Mouse (Mus musculus): ENCODE measurements at regions not wholly inside any gene's neighbourhood (a gene's known extent, or its start where the extent isn't known, plus 50 kb on each side); places are given as distances from the start of the nearest gene placed in this dataset.
"Not testable (repeated sequence)": the region's sequence is repeated elsewhere in the genome, so short reads cannot be mapped to it uniquely, and the experiment has no call there.

DNA sequence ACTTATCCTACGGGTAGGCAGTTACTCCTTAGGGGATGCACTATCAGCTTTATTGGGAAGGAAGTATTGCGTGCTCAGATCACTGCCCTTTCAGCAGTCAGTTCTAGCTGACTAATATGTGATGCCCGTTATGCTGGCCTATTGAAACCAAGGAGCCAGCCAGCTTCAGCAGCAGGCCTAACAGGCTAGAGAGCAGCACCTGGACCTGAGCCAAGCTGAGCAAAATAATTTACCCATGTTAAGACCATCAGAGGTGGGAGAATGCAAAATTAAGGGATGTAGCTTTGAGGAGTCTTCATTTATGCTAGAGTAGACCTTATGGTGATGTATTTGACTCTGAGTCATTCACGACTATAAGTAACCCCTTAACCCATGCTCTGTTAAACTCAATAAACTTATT, 456.7 kb downstream of the Rfpl4b start:
- no peaks in the 10 kb centered on the region for H3K9me3 ChIP-seq
- H3K36me3 ChIP-seq, result no peaks in the 10 kb centered on the region
- no peaks in the 10 kb centered on the region for H3K27me3 ChIP-seq (ENCODE audit: insufficient read depth, poor library complexity, severe bottlenecking)
- no peak for DNase-seq (ENCODE audit: low spot score)
- H3K4me1 ChIP-seq (replicated peaks), result no peaks in the 10 kb centered on the region
- H3K4me3 ChIP-seq, result no peak overlapping the region
- no peak overlapping the region for H3K27ac ChIP-seq
- WGBS, result 84% methylated on average over 4 of the region's 4 CpGs

DNA sequence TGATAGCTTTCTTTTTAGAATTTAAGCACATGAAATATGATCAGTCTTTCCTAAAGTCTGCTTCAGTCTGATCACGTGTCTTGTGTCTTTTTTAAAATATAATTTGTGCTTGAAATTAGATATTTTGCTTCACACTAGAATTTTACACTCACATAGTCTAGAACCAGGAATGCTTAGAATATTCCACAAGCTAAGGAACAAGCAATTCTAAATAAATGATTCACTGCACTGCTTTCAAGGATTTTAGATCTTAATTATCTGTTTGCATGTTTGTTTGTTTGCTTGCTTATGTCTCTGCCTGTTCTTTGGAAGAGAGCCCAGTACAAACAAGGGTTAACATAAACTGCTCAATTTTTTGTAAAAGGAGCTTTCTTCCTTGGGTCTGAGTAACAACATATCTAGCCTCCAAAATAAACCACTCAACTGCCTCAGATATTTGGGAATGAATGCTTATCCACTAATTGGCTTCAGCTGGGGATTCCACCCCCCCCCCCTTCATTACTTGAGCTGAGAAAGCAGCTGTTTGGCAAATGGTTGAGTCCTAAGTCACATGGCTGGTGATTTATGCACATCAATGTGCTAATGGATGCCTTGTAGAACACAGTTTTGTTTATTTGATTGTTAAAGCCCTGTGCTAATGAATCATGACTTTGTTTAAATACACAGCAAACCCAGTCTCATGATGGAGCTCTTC, 463.9 kb downstream of the Rfpl4b start:
- DNase-seq (ENCODE audit: low spot score), result no peak
- Histone ChIP-seq H3K27me3 (ENCODE audit: insufficient read depth, poor library complexity, severe bottlenecking) (no peaks in the 10 kb centered on the region), H3K36me3 (no peaks in the 10 kb centered on the region), H3K4me1 (replicated peaks) (no peaks in the 10 kb centered on the region), H3K27ac (no peak overlapping the region), H3K9me3 (no peaks in the 10 kb centered on the region), H3K4me3 (no peak overlapping the region)
- 74% methylated on average over 1 of the region's 1 CpGs for WGBS

DNA sequence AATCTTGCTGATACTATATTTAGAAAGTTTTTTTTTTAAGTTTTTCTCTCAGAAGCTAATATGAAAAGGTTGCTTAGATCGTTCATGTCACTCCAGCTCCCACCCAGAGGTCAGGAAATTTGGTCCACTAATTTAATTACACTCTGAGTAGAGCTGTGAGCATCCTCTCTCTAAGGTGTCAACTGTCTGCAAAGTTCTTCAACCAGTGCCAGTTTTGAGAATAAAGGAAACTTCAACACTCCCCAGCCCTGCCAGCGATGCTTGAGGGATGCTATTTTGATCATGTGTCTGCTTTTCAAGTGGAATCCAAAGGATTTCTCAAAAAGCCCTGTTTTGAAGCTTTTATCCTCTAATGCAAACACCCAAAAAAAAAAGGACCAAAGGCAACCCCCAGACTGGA, 467.6 kb downstream of the Rfpl4b start:
- Histone ChIP-seq H3K27me3 (ENCODE audit: insufficient read depth, poor library complexity, severe bottlenecking) (no peaks in the 10 kb centered on the region), H3K27ac (no peak overlapping the region), H3K4me1 (replicated peaks) (no peaks in the 10 kb centered on the region), H3K36me3 (no peaks in the 10 kb centered on the region), H3K9me3 (no peaks in the 10 kb centered on the region), H3K4me3 (no peak overlapping the region)
- DNase-seq (ENCODE audit: low spot score), result no peak
- WGBS, result 58% methylated on average over 2 of the region's 2 CpGs

DNA sequence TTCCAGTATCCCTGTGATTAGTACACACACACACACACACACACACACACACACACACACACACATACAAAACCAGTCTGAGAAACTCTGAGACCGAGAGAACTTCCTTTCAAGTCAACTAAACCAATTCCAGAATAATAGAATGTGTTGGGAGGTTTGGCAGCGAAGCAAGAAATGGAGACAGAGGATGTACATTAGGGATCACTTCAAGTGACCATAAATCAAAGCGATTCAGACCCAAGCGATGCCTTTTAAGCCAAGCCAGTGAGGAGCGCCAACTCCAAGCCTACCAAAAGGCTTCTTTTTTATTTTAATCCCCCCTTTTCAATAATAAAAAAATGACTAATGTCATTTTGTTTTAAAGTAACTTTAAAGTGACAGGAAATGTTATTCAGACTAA, 468.1 kb downstream of the Rfpl4b start:
- WGBS, result 86% methylated on average over 5 of the region's 5 CpGs
- Histone ChIP-seq H3K36me3 (no peaks in the 10 kb centered on the region), H3K27me3 (ENCODE audit: insufficient read depth, poor library complexity, severe bottlenecking) (no peaks in the 10 kb centered on the region), H3K27ac (no peak overlapping the region), H3K4me3 (no peak overlapping the region), H3K4me1 (replicated peaks) (no peaks in the 10 kb centered on the region), H3K9me3 (no peaks in the 10 kb centered on the region)
- no peak for DNase-seq (ENCODE audit: low spot score)

DNA sequence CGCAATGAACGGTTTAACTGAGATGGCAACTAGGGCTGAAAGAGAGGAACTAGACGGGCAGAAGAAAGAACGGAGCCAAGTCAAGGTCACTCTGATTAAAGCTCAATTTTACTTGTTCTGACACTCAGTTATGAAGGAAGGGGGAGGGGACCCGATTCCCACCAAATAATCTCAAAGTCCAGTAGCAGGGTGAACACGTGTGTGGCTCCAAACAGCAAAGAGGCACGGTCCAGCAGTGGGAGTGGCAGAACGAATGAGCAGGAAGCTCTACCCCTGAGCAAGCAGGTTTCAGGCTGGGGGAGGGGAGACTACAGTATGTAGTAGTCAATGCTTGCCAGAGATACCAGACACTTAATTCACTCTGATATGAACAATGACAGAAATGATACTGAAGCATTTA, 474.6 kb downstream of the Rfpl4b start:
- WGBS, result 72% methylated on average over 8 of the region's 8 CpGs
- DNase-seq (ENCODE audit: low spot score), result not testable (repeated sequence)

DNA sequence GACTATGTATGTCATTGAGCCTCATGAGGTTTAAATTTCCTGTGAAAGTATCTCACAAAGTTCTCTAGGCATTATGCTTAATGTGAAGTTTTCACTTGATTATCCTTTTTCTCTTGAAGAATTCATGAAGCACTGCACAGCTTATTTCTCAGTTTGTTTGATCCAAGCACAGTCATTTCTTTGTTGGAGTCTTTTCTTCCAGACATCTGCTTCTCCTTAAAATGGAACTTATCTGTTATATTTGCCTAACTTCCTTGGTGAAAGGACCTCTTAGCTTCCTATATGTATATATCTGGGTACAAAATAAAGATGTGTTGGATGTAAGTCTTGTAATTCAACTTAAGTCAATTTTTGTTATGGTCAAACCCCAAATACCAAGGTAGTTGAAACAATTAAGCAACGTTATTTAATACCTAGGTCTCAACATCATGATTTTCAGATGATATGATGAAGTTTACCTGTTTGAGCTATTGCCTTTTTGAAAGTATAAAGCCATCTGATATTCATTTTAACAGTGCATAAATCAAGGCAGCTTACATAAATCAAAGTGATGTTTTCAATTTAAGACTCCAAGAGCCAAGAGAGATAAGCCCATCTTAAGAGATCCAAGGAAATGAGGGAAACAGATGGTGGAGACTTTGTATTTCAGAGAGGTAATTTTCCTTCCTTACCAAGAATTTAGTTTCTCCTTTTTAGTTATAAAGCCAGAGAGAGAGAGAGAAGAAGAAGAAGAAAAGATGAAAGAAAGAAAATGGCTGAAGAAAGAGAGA, 481.0 kb downstream of the Rfpl4b start:
- H3K27ac ChIP-seq, result no peak overlapping the region
- H3K4me3 ChIP-seq, result no peak overlapping the region
- no peaks in the 10 kb centered on the region for H3K9me3 ChIP-seq
- H3K4me1 ChIP-seq (replicated peaks), result no peaks in the 10 kb centered on the region
- DNase-seq (ENCODE audit: low spot score), result no peak
- 71% methylated on average over 1 of the region's 1 CpGs for WGBS
- no peaks in the 10 kb centered on the region for H3K36me3 ChIP-seq
- no peaks in the 10 kb centered on the region for H3K27me3 ChIP-seq (ENCODE audit: insufficient read depth, poor library complexity, severe bottlenecking)

More for the DNA sequence above, 474.6 kb downstream of the Rfpl4b start:
- not testable (repeated sequence) for H3K4me1 ChIP-seq (replicated peaks); H3K9me3 ChIP-seq; H3K4me3 ChIP-seq; H3K36me3 ChIP-seq; H3K27me3 ChIP-seq (ENCODE audit: insufficient read depth, poor library complexity, severe bottlenecking); H3K27ac ChIP-seq

DNA sequence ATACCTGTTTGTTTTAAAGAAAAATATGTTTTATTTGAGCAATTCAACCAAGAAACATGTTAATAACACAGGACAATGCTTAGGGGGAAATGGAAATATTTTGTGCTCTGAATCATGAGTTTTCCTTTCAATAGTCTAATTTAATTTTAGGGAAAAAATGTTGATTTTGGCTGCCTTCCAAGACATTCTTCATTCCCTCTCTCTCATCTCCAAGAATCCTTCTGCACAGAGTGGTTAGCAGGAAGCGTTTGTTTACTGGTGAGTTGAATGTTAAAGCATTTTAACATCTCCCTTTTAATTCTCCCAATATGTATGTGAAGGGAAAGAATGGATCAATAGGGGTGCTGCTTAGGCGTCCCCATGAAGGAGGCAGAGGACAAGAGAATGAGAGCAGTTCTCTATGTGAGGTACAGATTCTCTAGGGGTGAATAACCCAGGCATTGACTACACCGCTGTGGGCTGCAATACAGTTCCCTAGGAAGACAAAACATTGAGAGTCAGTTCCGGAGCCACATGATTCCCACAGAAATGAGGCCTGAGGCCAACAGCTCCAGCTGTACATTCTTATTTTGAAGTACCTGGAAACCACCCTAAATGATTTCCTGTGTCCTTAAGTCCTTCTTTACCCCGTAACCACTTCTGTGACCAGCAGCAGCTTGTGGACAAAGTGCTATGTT, 512.7 kb downstream of the Rfpl4b start:
- DNase-seq (ENCODE audit: low spot score), result no peak
- Histone ChIP-seq H3K36me3 (no peaks in the 10 kb centered on the region), H3K27me3 (ENCODE audit: insufficient read depth, poor library complexity, severe bottlenecking) (no peaks in the 10 kb centered on the region), H3K27ac (no peak overlapping the region), H3K9me3 (no peaks in the 10 kb centered on the region), H3K4me3 (no peak overlapping the region), H3K4me1 (replicated peaks) (no peaks in the 10 kb centered on the region)
- 62% methylated on average over 5 of the region's 5 CpGs for WGBS

DNA sequence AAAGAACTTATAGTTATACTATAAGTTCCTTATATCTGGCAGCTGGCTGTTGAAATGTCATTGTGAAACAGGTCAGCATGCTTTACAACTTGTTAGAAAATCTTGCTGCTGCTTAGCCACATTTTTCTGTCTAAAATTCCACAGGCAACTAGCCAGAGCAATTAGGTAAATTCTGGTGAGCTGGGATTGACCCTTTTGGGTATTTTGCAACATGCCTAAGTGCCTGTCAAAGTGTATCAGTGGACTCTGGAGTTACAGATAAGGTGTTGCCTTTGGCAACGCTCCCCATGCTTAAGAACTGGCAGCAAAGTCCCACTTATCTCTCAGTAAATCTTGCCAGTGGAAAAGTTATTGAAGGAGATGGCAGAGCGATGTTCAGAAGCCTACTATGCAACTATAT, 525.9 kb downstream of the Rfpl4b start:
- 89% methylated on average over 2 of the region's 2 CpGs for WGBS
- no peak overlapping the region for H3K27ac ChIP-seq
- DNase-seq (ENCODE audit: low spot score), result no peak

DNA sequence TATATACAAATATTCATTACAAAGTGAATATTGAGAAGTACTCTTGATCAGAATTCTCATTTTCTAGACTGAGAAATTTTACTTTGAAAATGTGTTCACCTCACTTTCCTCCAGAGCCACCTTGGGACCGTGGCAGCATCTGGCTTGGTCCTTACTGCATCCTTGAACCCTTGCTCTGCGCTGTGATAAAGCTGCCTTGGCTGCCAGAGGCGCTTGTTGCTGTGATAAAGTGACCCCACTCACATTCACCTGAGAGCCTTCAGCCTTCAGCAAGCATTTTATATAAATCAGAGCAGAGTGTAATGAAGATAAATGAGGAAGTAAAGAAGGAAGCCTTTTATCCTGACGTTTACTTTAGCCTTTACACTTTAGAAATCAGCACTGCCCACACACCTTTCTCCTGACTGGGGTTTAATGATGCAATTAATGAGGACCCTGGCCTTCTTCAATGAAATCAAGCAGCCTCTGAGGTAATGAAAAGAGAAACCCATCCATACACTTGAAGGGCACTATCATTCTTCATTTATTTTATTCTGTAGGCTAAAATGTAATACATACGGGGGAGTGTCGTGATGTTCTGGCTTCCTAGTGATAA, 532.8 kb downstream of the Rfpl4b start:
- no peak overlapping the region for H3K27ac ChIP-seq
- H3K9me3 ChIP-seq, result 0 out of 2 replicates have a peak, but pooled peaks cover 5% of the 10 kb centered on the region
- H3K27me3 ChIP-seq (ENCODE audit: insufficient read depth, poor library complexity, severe bottlenecking), result no peaks in the 10 kb centered on the region
- no peak for DNase-seq (ENCODE audit: low spot score)
- H3K4me1 ChIP-seq (replicated peaks), result no peaks in the 10 kb centered on the region
- WGBS, result 84% methylated on average over 6 of the region's 6 CpGs
- H3K36me3 ChIP-seq, result no peaks in the 10 kb centered on the region
- no peak overlapping the region for H3K4me3 ChIP-seq

More for the DNA sequence above, 525.9 kb downstream of the Rfpl4b start:
- H3K4me3 ChIP-seq, result no peak overlapping the region
- no peaks in the 10 kb centered on the region for H3K4me1 ChIP-seq (replicated peaks)
- H3K9me3 ChIP-seq, result no peaks in the 10 kb centered on the region
- no peaks in the 10 kb centered on the region for H3K36me3 ChIP-seq
- no peaks in the 10 kb centered on the region for H3K27me3 ChIP-seq (ENCODE audit: insufficient read depth, poor library complexity, severe bottlenecking)

DNA sequence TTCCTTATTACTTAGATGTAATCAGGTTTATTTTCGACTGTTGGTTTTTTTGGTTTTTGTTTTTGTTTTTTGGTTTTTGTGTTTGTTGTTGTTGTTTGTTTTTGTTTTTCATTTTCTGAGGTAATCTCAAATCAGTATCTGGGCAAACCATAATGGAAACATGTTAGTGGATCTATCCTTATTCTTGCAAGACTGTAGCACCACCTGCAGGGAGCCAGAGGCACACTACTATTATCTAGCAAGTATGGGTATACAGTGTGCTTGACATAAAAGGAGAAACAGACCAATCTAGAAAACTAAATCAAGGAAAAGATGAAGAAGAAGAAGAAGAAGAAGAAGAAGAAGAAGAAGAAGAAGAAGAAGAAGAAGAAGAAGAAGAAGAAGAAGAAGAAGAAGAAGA, 552.4 kb downstream of the Rfpl4b start:
- H3K36me3 ChIP-seq, result no peaks in the 10 kb centered on the region
- H3K4me3 ChIP-seq, result no peak overlapping the region
- H3K4me1 ChIP-seq (replicated peaks), result no peaks in the 10 kb centered on the region
- DNase-seq (ENCODE audit: low spot score), result no peak
- H3K27me3 ChIP-seq (ENCODE audit: insufficient read depth, poor library complexity, severe bottlenecking), result no peaks in the 10 kb centered on the region
- WGBS, result 93% methylated on average over 1 of the region's 1 CpGs
- H3K9me3 ChIP-seq, result peaks cover 3% of the 10 kb centered on the region; the same call in 1 of the 2 replicates
- no peak overlapping the region for H3K27ac ChIP-seq

DNA sequence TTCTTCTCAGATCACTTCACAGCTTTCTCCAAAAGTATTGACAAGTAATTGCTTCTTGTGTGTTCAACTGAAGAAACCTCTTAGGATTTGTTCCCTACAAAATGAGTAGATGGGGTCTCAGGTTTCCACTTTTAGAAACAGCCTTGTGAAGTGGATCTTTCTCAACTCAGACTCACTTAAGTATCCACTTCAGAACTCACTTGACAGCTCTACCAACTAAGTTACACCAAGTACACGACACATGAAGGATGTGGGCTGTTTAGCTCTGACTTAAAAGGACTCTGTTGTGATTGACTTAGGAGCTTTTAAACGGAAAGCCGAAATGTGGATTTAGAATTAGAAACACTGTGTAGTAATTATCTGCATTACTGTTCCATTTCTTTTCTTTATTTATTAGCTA, 556.0 kb downstream of the Rfpl4b start:
- Histone ChIP-seq H3K4me3 (no peak overlapping the region), H3K9me3 (peaks cover 3% of the 10 kb centered on the region; the same call in 1 of the 2 replicates), H3K27me3 (ENCODE audit: insufficient read depth, poor library complexity, severe bottlenecking) (no peaks in the 10 kb centered on the region), H3K27ac (no peak overlapping the region), H3K4me1 (replicated peaks) (no peaks in the 10 kb centered on the region), H3K36me3 (no peaks in the 10 kb centered on the region)
- 80% methylated on average over 3 of the region's 3 CpGs for WGBS
- no peak for DNase-seq (ENCODE audit: low spot score)

DNA sequence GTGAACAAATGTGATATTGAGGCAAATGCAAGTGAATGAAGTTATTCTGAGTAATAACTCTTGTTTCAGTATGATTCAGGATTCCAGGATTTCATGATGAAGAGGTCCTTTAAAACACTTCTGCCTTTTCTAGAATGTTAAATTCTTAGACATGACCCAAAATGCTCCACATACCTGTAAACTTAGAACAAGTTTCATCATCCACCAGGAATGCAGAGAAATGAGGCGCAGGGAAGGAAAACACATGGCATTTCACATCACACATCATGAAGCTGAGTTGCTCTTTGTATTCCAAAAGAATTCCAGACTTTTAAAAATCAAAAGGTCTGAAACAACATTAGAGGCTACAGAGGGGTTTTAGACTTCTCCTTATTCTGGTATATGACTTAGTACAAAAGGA, 574.8 kb downstream of the Rfpl4b start:
- H3K27ac ChIP-seq, result no peak overlapping the region
- no peak overlapping the region for H3K4me3 ChIP-seq
- 89% methylated on average over 1 of the region's 1 CpGs for WGBS
- no peak for DNase-seq (ENCODE audit: low spot score)
- no peaks in the 10 kb centered on the region for H3K9me3 ChIP-seq
- H3K36me3 ChIP-seq, result no peaks in the 10 kb centered on the region
- H3K27me3 ChIP-seq (ENCODE audit: insufficient read depth, poor library complexity, severe bottlenecking), result no peaks in the 10 kb centered on the region
- H3K4me1 ChIP-seq (replicated peaks), result no peaks in the 10 kb centered on the region
